Mouse (Mus musculus) skeletal muscle tissue, postnatal 0 days (tissue): Measurements from ENCODE around the gene Gm17268. TPM values are rescaled to one million over a fixed set of nuclear protein-coding genes. Genes with fewer than 3 reads are reported as not detected.

ENCODE experiments used
- polyA plus RNA-seq: library from polyadenylated mRNA; unstranded; fragments of >200 nt; fragmentation: Nextera tagmentation; extraction: Ambion mirVana; gene quantifications from 2 replicates; pipeline ENCODE4 v1.2.1, GENCODE M21; 2015

The Gm17268 gene
- not detected in 2 replicates for polyA plus RNA-seq

DNA sequence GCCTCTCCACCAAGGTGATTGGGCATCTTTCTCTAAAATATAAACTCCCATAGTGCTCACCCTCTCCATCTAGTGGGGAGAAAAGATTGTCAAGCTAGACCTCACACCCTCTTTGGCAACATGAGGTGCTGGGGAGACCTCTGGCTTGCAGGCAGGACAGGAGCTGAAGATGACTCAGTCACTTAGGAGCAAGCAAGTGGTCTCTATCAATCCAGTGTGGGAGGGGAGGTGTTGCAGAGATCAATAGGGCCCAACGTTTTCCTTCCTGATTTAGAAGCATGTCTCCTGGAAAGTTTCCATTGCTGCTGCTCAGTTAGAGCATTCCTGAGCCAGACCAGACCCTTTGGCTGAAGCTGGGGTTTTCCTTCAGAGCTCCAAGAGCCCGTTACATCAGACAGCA is at the start of gene Gm17268:
Gm17268 (minus strand) TSS at position 28 of the 400 bp plus-strand sequence.

DNA sequence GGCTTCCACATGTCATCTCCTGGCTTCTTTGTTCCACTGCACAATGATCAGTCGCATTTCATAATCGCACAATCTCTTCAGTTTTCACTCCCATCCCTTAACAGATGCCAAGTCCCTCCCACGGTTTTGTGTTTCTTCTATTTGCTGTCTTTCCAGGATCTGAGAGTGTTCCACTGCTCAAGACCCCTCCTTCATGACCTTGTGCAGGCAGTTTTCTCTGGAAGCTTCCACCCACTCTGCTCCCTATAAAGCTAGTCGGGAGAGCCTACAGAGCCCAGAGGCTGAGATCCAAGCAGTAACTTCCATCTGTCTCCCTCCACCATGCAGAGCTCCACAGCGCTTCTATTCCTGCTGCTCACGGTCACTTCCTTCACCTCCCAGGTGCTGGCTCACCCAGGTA is 19.3 kb upstream of the Gm17268 start, which contains the start of gene Ccl11:
Ccl11 (plus strand) TSS at position 178 of the 400 bp plus-strand sequence.

DNA sequence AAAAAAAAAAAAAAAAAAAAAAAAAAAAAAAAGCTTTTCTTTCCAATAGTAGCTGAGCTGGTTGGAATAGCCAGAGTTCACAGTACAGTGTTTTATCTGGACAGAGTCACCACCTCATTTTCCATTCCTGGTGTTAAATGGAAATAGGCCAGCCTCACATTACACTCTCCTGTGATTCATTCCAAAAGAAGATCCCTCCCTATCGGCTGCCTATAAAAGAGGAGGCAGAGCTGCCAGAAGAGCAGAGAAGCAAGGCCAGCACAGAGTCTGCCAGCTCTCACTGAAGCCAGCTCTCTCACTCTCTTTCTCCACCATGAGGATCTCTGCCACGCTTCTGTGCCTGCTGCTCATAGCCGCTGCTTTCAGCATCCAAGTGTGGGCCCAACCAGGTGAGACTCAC is 7.1 kb upstream of the Gm17268 start, which contains the start of gene Ccl7:
Ccl7 (plus strand) TSS at position 242 of the 400 bp plus-strand sequence.

DNA sequence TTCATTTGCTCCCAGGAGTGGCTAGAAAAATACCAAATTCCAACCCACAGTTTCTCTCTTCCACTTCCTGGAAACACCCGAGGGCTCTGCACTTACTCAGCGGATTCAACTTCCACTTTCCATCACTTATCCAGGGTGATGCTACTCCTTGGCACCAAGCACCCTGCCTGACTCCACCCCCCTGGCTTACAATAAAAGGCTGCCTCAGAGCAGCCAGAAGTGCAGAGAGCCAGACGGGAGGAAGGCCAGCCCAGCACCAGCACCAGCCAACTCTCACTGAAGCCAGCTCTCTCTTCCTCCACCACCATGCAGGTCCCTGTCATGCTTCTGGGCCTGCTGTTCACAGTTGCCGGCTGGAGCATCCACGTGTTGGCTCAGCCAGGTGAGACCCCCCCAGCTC is 3.0 kb downstream of the Gm17268 start, which contains the start of gene Ccl2:
Ccl2 (plus strand) TSS at position 216 of the 400 bp plus-strand sequence.

Other genes with a start within 250 kb of the Gm17268 start
- not detected in 2 replicates for gene 5530401A14Rik, start 177.9 kb downstream of the Gm17268 start, polyA plus RNA-seq
- gene Asic2, start 70.1 kb downstream of the Gm17268 start, polyA plus RNA-seq = 0.05 TPM in 1 of 2 replicates, not detected in the other
- 10.1 and 13.4 TPM in 2 replicates for gene Ccl2, start 3.0 kb downstream of the Gm17268 start, polyA plus RNA-seq
- gene Ccl7, start 7.2 kb upstream of the Gm17268 start, polyA plus RNA-seq = 6.5 and 10.2 TPM in 2 replicates
- gene Ccl11, start 19.3 kb upstream of the Gm17268 start, polyA plus RNA-seq = 5.2 and 9.9 TPM in 2 replicates
- gene Ccl12, start 63.3 kb upstream of the Gm17268 start, polyA plus RNA-seq = 11.0 and 12.8 TPM in 2 replicates
- gene Ccl8, start 76.6 kb upstream of the Gm17268 start, polyA plus RNA-seq = 0.85 and 2.6 TPM in 2 replicates